Mouse (Mus musculus) cerebellum, postnatal 4 days (tissue): ENCODE results near the gene Tbxa2r.

Experiments
- DNase-seq, 2 experiments: peaks; one replicate each; pipeline ENCODE4 v3.0.0; 2022; ENCODE audit warnings: low spot score in 2 of 2, mixed read lengths in 1 of 2

Gene Tbxa2r

GRCm38 (mm10) chr10:81365672-81366476 is 37.3 kb downstream of the Tbxa2r start, which contains the start of gene 4930404N11Rik:
Gene 4930404N11Rik, minus strand, starts transcription at chr10:81365816.
- DNase-seq, result no peak

GRCm38 (mm10) chr10:81366477-81367206 is 38.1 kb downstream of the Tbxa2r start:
- DNase-seq, result no peak

GRCm38 (mm10) chr10:81367207-81367495 is 38.6 kb downstream of the Tbxa2r start:
- no peak for DNase-seq

GRCm38 (mm10) chr10:81375322-81375721 is 46.8 kb downstream of the Tbxa2r start:
- no peak for DNase-seq

- DNase-seq, result no peak
Observed at GRCm38 (mm10) chr10:81376561-81377361, 48.2 kb downstream of the Tbxa2r start.

- no peak for DNase-seq
Observed at GRCm38 (mm10) chr10:81377362-81377664, 48.8 kb downstream of the Tbxa2r start.

GRCm38 (mm10) chr10:81377793-81378552 is 49.4 kb downstream of the Tbxa2r start, which contains the start of gene Fzr1:
Gene Fzr1, minus strand, starts transcription at chr10:81378516.
- no peak for DNase-seq

GRCm38 (mm10) chr10:81378553-81379182 is 50.1 kb downstream of the Tbxa2r start:
- DNase-seq, result peak; percentile 100

GRCm38 (mm10) chr10:81379183-81379553 is 50.6 kb downstream of the Tbxa2r start:
- no peak for DNase-seq

GRCm38 (mm10) chr10:81379809-81380378 is 51.4 kb downstream of the Tbxa2r start:
- no peak for DNase-seq

- no peak for DNase-seq
Observed at GRCm38 (mm10) chr10:81382039-81382438, 53.5 kb downstream of the Tbxa2r start.

- peak; percentile 98 to 99 for DNase-seq
Observed at GRCm38 (mm10) chr10:81383802-81384604, 55.5 kb downstream of the Tbxa2r start, which contains the start of the genes Dohh and Gm48551. Gene Dohh, plus strand, starts transcription at chr10:81384428. Gene Gm48551, plus strand, starts transcription at chr10:81384466.

- no peak for DNase-seq
Observed at GRCm38 (mm10) chr10:81384605-81384982, 56.1 kb downstream of the Tbxa2r start.
